Comparison of ENCODE assay signal across 8 mouse cellular contexts in the genomic region with DNA sequence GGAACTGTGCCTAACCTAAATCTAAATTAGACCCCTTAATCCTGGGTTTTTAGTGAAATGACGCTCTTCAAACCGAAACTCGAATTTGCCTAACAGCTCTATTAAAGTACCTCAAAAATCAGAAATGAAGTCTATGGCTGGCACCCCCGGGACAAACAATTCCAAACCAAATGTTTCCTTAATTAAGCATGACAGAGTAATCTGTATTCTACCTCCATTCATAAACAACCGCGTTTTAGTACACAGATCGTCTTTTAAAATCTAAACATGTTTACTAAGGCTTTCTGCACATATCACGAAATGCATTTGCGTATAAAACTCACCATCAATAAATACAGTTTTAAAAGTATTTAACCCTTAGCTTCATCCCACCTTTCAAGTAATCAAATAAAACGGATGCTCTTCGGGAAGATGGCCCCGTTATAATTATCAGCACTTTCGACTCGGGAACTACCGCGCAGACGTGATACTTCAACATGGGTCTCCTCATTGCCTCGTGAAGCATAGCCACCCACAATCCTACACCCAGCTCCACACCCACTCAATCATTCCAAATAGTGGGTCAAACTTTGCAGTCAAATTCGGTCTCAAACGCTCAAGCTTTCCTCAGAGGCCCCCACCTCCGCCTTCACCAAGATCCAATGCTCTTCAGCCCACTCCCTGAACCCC. TPM values are rescaled to one million over a fixed set of nuclear protein-coding genes. Genes with fewer than 3 reads are reported as not detected.
DNase-seq lines count a peak whose midpoint lies in the region; ATAC-seq and TF ChIP-seq lines count a peak whose summit lies in the region.

No protein-coding gene starts in this region.

- no peak for TF ChIP-seq POLR2A in bone marrow macrophage, adult 2 months (IDR thresholded peaks at IDR 0.05; ENCODE audit: borderline replicate concordance, low read depth, low read length)

- H3K27ac ChIP-seq in layer of hippocampus, adult 2 months: peak overlapping the region; percentile 99
- H3K27ac ChIP-seq in bone marrow macrophage, adult 2 months (ENCODE audit: insufficient read depth, low read depth, low read length): peak overlapping the region; percentile 65
- H3K27ac ChIP-seq in forebrain, embryonic 14.5 days (ENCODE audit: low read depth, low read length): peak overlapping the region; percentile 79
- H3K27ac ChIP-seq in liver, embryonic 16.5 days (ENCODE audit: low read length): peak overlapping the region; percentile 88

- ATAC-seq in forebrain, embryonic 14.5 days: peak; percentile 42
- peak; percentile 5; the same call in 1 of the 2 replicates for ATAC-seq in liver, embryonic 16.5 days (ENCODE audit: low read depth)

- DNase-seq in layer of hippocampus, adult 2 months (ENCODE audit: low spot score in 2 of 2): peak in 1 of 2 experiments; percentile 35
- no peak for DNase-seq in layer of hippocampus, postnatal 36 days
- peak; percentile 64 for DNase-seq in forebrain, embryonic 14.5 days (ENCODE audit: low spot score)
- DNase-seq in left cerebral cortex, postnatal 4 days: no peak
- DNase-seq in adipocyte (ENCODE audit: low spot score): no peak
- DNase-seq in kidney, postnatal 4 days: no peak

- H3K4me2 ChIP-seq in forebrain, embryonic 14.5 days (ENCODE audit: low read length): peak overlapping the region; percentile 67
- peak overlapping the region; percentile 68 for H3K4me2 ChIP-seq in liver, embryonic 16.5 days (ENCODE audit: low read depth, low read length)

- H3K36me3 ChIP-seq in forebrain, embryonic 14.5 days (ENCODE audit: control insufficient read depth, insufficient read depth, low read length): peaks cover 18% of the 10 kb centered on the region
- H3K36me3 ChIP-seq in liver, embryonic 16.5 days (ENCODE audit: control insufficient read depth, insufficient read depth): peaks cover 13% of the 10 kb centered on the region

- intact Hi-C loops in left cerebral cortex, postnatal 4 days (cut with DNase I): no loop called here

- no peak for TF ChIP-seq CTCF in layer of hippocampus, adult 2 months (conservative IDR thresholded peaks at IDR 0.05)
- no peak for TF ChIP-seq CTCF in bone marrow macrophage, adult 2 months (IDR thresholded peaks at IDR 0.05; ENCODE audit: low read depth, low read length)

- H3K27me3 ChIP-seq in forebrain, embryonic 14.5 days (replicated peaks; ENCODE audit: control insufficient read depth, insufficient read depth, low read length): no peaks in the 10 kb centered on the region
- H3K27me3 ChIP-seq in liver, embryonic 16.5 days (ENCODE audit: control insufficient read depth, insufficient read depth, low read depth, low read length): no peaks in the 10 kb centered on the region

- WGBS in forebrain, embryonic 14.5 days: 3% methylated on average over 21 of the region's 21 CpGs
- WGBS in liver, embryonic 16.5 days (ENCODE audit: insufficient replicate concordance): 2% methylated on average over 21 of the region's 21 CpGs

- H3K4me1 ChIP-seq in bone marrow macrophage, adult 2 months (ENCODE audit: control insufficient read depth, insufficient read depth, low read length): peaks cover 5% of the 10 kb centered on the region; the same call in 1 of the 2 replicates
- H3K4me1 ChIP-seq in forebrain, embryonic 14.5 days (ENCODE audit: control insufficient read depth, insufficient read depth, low read length): peaks cover 10% of the 10 kb centered on the region
- H3K4me1 ChIP-seq in liver, embryonic 16.5 days (ENCODE audit: control insufficient read depth, low read depth, low read length): peaks cover 14% of the 10 kb centered on the region

- peak overlapping the region; percentile 69 for H3K4me3 ChIP-seq in layer of hippocampus, adult 2 months
- H3K4me3 ChIP-seq in bone marrow macrophage, adult 2 months (ENCODE audit: insufficient read depth, low read length): peak overlapping the region; percentile 95
- peak overlapping the region; percentile 61 for H3K4me3 ChIP-seq in forebrain, embryonic 14.5 days (ENCODE audit: low read depth, low read length)
- peak overlapping the region; percentile 88 for H3K4me3 ChIP-seq in liver, embryonic 16.5 days (ENCODE audit: low read depth, low read length)

- H3K9me3 ChIP-seq in forebrain, embryonic 14.5 days (replicated peaks; ENCODE audit: control insufficient read depth, low read length): peaks cover 20% of the 10 kb centered on the region
- H3K9me3 ChIP-seq in liver, embryonic 16.5 days (replicated peaks; ENCODE audit: control insufficient read depth, low read length): no peaks in the 10 kb centered on the region

- peak overlapping the region; percentile 81 for H3K9ac ChIP-seq in forebrain, embryonic 14.5 days (ENCODE audit: low read length)
- peak overlapping the region; percentile 91 for H3K9ac ChIP-seq in liver, embryonic 16.5 days (ENCODE audit: low read depth, low read length)

RNA-seq across cellular contexts. Expression of a gene that starts 0.5 kb away (rescaled TPM):
- total RNA-seq in layer of hippocampus, adult 2 months (2021): 10 to 100 TPM; 48.9 to 52.0 TPM
- 10 to 100 TPM; 53.8 to 54.8 TPM for total RNA-seq in layer of hippocampus, postnatal 36 days (2021)
- polyA plus RNA-seq in bone marrow macrophage, adult 2 months (2012; ENCODE audit: insufficient read depth, insufficient read length, missing spikeins): 19.9 and 22.9 TPM in 2 replicates
- polyA plus RNA-seq in forebrain, embryonic 14.5 days (2014; fragmentation: Nextera tagmentation; extraction: Ambion mirVana): 27.4 and 29.0 TPM in 2 replicates
- 3.7 TPM in 2 replicates for polyA plus RNA-seq in liver, embryonic 16.5 days (2015; fragmentation: Nextera tagmentation; extraction: Ambion mirVana)
- total RNA-seq in left cerebral cortex, postnatal 4 days (2021): 10 to 100 TPM; 66.8 to 68.1 TPM

RNA-seq across cellular contexts. Expression of a gene that starts 14.9 kb away (rescaled TPM):
- total RNA-seq in layer of hippocampus, adult 2 months (2021): 1 to 10 TPM; 3.5 to 5.9 TPM
- total RNA-seq in layer of hippocampus, postnatal 36 days (2021): 1 to 10 TPM; 3.7 to 5.0 TPM
- 8.0 and 14.3 TPM in 2 replicates for polyA plus RNA-seq in bone marrow macrophage, adult 2 months (2012; ENCODE audit: insufficient read depth, insufficient read length, missing spikeins)
- 4.8 and 5.5 TPM in 2 replicates for polyA plus RNA-seq in forebrain, embryonic 14.5 days (2014; fragmentation: Nextera tagmentation; extraction: Ambion mirVana)
- polyA plus RNA-seq in liver, embryonic 16.5 days (2015; fragmentation: Nextera tagmentation; extraction: Ambion mirVana): 6.6 and 9.1 TPM in 2 replicates
- total RNA-seq in left cerebral cortex, postnatal 4 days (2021): 1 to 10 TPM; 1.5 to 2.0 TPM

RNA-seq across cellular contexts. Expression of a gene that starts 29.6 kb away (rescaled TPM):
- total RNA-seq in layer of hippocampus, adult 2 months (2021): 100 to 1,000 TPM; 213 to 224 TPM
- 100 to 1,000 TPM; 207 to 234 TPM for total RNA-seq in layer of hippocampus, postnatal 36 days (2021)
- 501 and 572 TPM in 2 replicates for polyA plus RNA-seq in bone marrow macrophage, adult 2 months (2012; ENCODE audit: insufficient read depth, insufficient read length, missing spikeins)
- 50.8 and 56.9 TPM in 2 replicates for polyA plus RNA-seq in forebrain, embryonic 14.5 days (2014; fragmentation: Nextera tagmentation; extraction: Ambion mirVana)
- polyA plus RNA-seq in liver, embryonic 16.5 days (2015; fragmentation: Nextera tagmentation; extraction: Ambion mirVana): 29.6 and 30.7 TPM in 2 replicates
- total RNA-seq in left cerebral cortex, postnatal 4 days (2021): 100 to 1,000 TPM; 193 to 198 TPM

RNA-seq across cellular contexts. Expression of a gene that starts 47.3 kb away (rescaled TPM):
- total RNA-seq in layer of hippocampus, adult 2 months (2021): 10 to 100 TPM; 30.1 to 37.5 TPM
- 10 to 100 TPM; 31.8 to 35.0 TPM for total RNA-seq in layer of hippocampus, postnatal 36 days (2021)
- polyA plus RNA-seq in bone marrow macrophage, adult 2 months (2012; ENCODE audit: insufficient read depth, insufficient read length, missing spikeins): 7.7 and 8.9 TPM in 2 replicates
- 4.6 and 7.7 TPM in 2 replicates for polyA plus RNA-seq in forebrain, embryonic 14.5 days (2014; fragmentation: Nextera tagmentation; extraction: Ambion mirVana)
- 1.0 and 1.4 TPM in 2 replicates for polyA plus RNA-seq in liver, embryonic 16.5 days (2015; fragmentation: Nextera tagmentation; extraction: Ambion mirVana)
- total RNA-seq in left cerebral cortex, postnatal 4 days (2021): 10 to 100 TPM; 33.0 to 33.9 TPM
